Mouse (Mus musculus) embryonic stem cell, embryonic (primary cell): ENCODE measurements around the gene Kcnk2.

Source experiments
- CTCF ChIA-PET, 4 experiments: fragments of 300-600 bp in 2 of 4; fragments of 350-600 bp in 2 of 4; sonication (Branson Sonifier 250); formaldehyde crosslinking; loops; one replicate each; lab custom pipeline; 2022; ENCODE audit warnings: inconsistent platforms in 2 of 4; lab: Charles Lee
- POLR2A ChIA-PET, 4 experiments: fragments of 300-600 bp in 2 of 4; fragments of 350-600 bp in 2 of 4; sonication (Branson Sonifier 250); formaldehyde crosslinking; loops; one replicate each; lab custom pipeline; 2022; ENCODE audit warnings: antibody characterized with exemption in 4 of 4, inconsistent platforms in 1 of 4; lab: Charles Lee

Gene Kcnk2

DNA sequence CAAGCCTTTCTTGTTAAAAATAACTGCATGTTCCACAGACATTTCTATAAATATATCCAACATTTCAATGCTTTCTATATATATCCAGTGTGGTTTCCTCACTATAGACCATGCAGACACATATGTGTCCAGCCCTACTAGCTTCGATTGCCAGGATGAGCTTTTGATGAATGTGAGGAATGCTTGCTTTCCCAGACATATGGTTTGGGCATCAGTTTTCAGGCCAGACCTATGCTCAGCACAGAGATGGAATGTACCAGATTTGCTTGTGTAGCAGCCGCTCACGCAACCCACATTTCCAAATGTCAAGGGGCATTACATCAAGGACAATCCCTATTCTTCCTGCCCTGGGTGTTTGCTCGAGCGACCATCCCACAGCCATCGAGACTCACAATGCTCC is 236.3 kb downstream of the Kcnk2 start:
- ChIA-PET CTCF (no interaction called here), POLR2A (interaction anchor here in 1 of 4 experiments (0.6 kb wide), 1 partner anchor 648 kb away, joined by 3 read pairs; no protein-coding TSS in a partner anchor)

GRCm38 (mm10) chr1:189165141-189165540 is 236.9 kb downstream of the Kcnk2 start:
- CTCF ChIA-PET, result no interaction called here
- POLR2A ChIA-PET, result interaction anchor here in 1 of 4 experiments (0.6 kb wide), 1 partner anchor 648 kb away, joined by 3 read pairs; no protein-coding TSS in a partner anchor

GRCm38 (mm10) chr1:189164721-189165120 is 237.4 kb downstream of the Kcnk2 start:
- POLR2A ChIA-PET, result no interaction called here
- CTCF ChIA-PET, result no interaction called here

- ChIA-PET POLR2A (no interaction called here), CTCF (interaction anchor here in 1 of 4 experiments (0.7 kb wide), 1 partner anchor 83 kb away, joined by 3 read pairs; no protein-coding TSS in a partner anchor)
These were observed 237.8 kb downstream of the Kcnk2 start for GRCm38 (mm10) chr1:189164241-189164640.
